Mouse (Mus musculus) inflammation-experienced regulatory T-cells, adult 6 months (primary cell): Measurements from ENCODE around the gene Emp2. TPM values are rescaled to one million over a fixed set of nuclear protein-coding genes. Genes with fewer than 3 reads are reported as not detected.

Experiments used
- ATAC-seq: one replicate; pipeline ENCODE4 v1.8.0; 2017
- polyA plus RNA-seq, 3 experiments: library from polyadenylated mRNA; unstranded; fragments of 100-300 nt; shearing (Covaris generic); gene quantifications; one replicate each; pipeline ENCODE4 v1.2.1; 2017

The Emp2 gene
- polyA plus RNA-seq: under 1 TPM in 1 of 3 experiments, not detected in 2; 0.07 TPM

GRCm38 (mm10) chr16:10313646-10314088, at the start of gene Emp2:
TSS of gene Emp2 (minus strand) at chr16:10313968.
- no peak for ATAC-seq

- ATAC-seq: no peak
Observed at GRCm38 (mm10) chr16:10363061-10363460, 49.3 kb upstream of the Emp2 start.

GRCm38 (mm10) chr16:10359241-10359640, 45.5 kb upstream of the Emp2 start:
- no peak for ATAC-seq

GRCm38 (mm10) chr16:10358010-10358934, 44.5 kb upstream of the Emp2 start:
- no peak for ATAC-seq

GRCm38 (mm10) chr16:10355004-10355403, 41.2 kb upstream of the Emp2 start:
- ATAC-seq: no peak

GRCm38 (mm10) chr16:10351050-10351636, 37.4 kb upstream of the Emp2 start:
- no peak for ATAC-seq

GRCm38 (mm10) chr16:10349876-10350275, 36.1 kb upstream of the Emp2 start:
- no peak for ATAC-seq

GRCm38 (mm10) chr16:10349436-10349835, 35.7 kb upstream of the Emp2 start:
- no peak for ATAC-seq

GRCm38 (mm10) chr16:10347551-10347950, 33.8 kb upstream of the Emp2 start:
- no peak for ATAC-seq

- no peak for ATAC-seq
Observed at GRCm38 (mm10) chr16:10341110-10341509, 27.3 kb upstream of the Emp2 start.

- no peak for ATAC-seq
Observed at GRCm38 (mm10) chr16:10339930-10340329, 26.2 kb upstream of the Emp2 start.

- no peak for ATAC-seq
Observed at GRCm38 (mm10) chr16:10338601-10339000, 24.8 kb upstream of the Emp2 start.

GRCm38 (mm10) chr16:10337422-10338197, 23.8 kb upstream of the Emp2 start:
- ATAC-seq: no peak

- ATAC-seq: no peak
Observed at GRCm38 (mm10) chr16:10336454-10337421, 23.0 kb upstream of the Emp2 start.

- no peak for ATAC-seq
Observed at GRCm38 (mm10) chr16:10335953-10336352, 22.2 kb upstream of the Emp2 start.

- ATAC-seq: no peak
Observed at GRCm38 (mm10) chr16:10332732-10333131, 19.0 kb upstream of the Emp2 start.

- ATAC-seq: no peak
Observed at GRCm38 (mm10) chr16:10330586-10331495, 17.1 kb upstream of the Emp2 start.

- no peak for ATAC-seq
Observed at GRCm38 (mm10) chr16:10327563-10328333, 14.0 kb upstream of the Emp2 start.

- no peak for ATAC-seq
Observed at GRCm38 (mm10) chr16:10319914-10320569, 6.3 kb upstream of the Emp2 start.
